Mouse (Mus musculus) gonadal fat pad, adult 2 months (tissue): ENCODE results near the gene Uimc1. TPM values are rescaled to one million over a fixed set of nuclear protein-coding genes. Genes with fewer than 3 reads are reported as not detected.
A peak's percentile ranks its signal among the peaks of the same experiment; 100 is the strongest.

ENCODE experiments used
- DNase-seq: peaks from one replicate; pipeline ENCODE4 v3.0.0-alpha.2; 2012; ENCODE audit warnings: low read depth
- polyA plus RNA-seq: library from polyadenylated mRNA; depleted of rRNA; stranded (reverse); fragments of >200 nt; gene quantifications from 2 replicates; pipeline ENCODE4 v1.2.3, GENCODE M21; 2012

The Uimc1 gene
- polyA plus RNA-seq, 1 experiment, result 9.7 TPM

- DNase-seq, result no peak
Measured at GRCm38 (mm10) chr13:55040016-55040415, 60.1 kb downstream of the Uimc1 start.

GRCm38 (mm10) chr13:55024215-55024614 is 75.9 kb downstream of the Uimc1 start:
- DNase-seq, result no peak

GRCm38 (mm10) chr13:55022715-55023114 is 77.4 kb downstream of the Uimc1 start:
- no peak for DNase-seq

- no peak for DNase-seq
Measured at GRCm38 (mm10) chr13:55022256-55022655, 77.8 kb downstream of the Uimc1 start.

GRCm38 (mm10) chr13:55021194-55021779 is 78.8 kb downstream of the Uimc1 start, which contains the start of gene Hk3:
Gene Hk3 (minus strand): TSS chr13:55021385.
- DNase-seq, result no peak

GRCm38 (mm10) chr13:55020051-55020450 is 80.0 kb downstream of the Uimc1 start:
- no peak for DNase-seq

- DNase-seq, result no peak
Measured at GRCm38 (mm10) chr13:55019181-55019580, 80.9 kb downstream of the Uimc1 start.

GRCm38 (mm10) chr13:55018700-55019099 is 81.4 kb downstream of the Uimc1 start:
- DNase-seq, result no peak

GRCm38 (mm10) chr13:55017898-55018599 is 82.1 kb downstream of the Uimc1 start:
- no peak for DNase-seq

GRCm38 (mm10) chr13:55017154-55017897 is 82.8 kb downstream of the Uimc1 start:
- DNase-seq, result no peak

GRCm38 (mm10) chr13:55014451-55014850 is 85.6 kb downstream of the Uimc1 start:
- DNase-seq, result no peak

- DNase-seq, result no peak
Measured at GRCm38 (mm10) chr13:55013702-55014344, 86.3 kb downstream of the Uimc1 start.

GRCm38 (mm10) chr13:55011981-55012478 is 88.1 kb downstream of the Uimc1 start:
- no peak for DNase-seq

- DNase-seq, result no peak
Measured at GRCm38 (mm10) chr13:55011103-55011502, 89.0 kb downstream of the Uimc1 start.

GRCm38 (mm10) chr13:55008589-55008988 is 91.5 kb downstream of the Uimc1 start:
- no peak for DNase-seq

- no peak for DNase-seq
Measured at GRCm38 (mm10) chr13:55006415-55006742, 93.7 kb downstream of the Uimc1 start.

- no peak for DNase-seq
Measured at GRCm38 (mm10) chr13:55005691-55006414, 94.2 kb downstream of the Uimc1 start.

- peak; percentile 60 for DNase-seq
Measured at GRCm38 (mm10) chr13:55004646-55005045, 95.5 kb downstream of the Uimc1 start.

- DNase-seq, result no peak
Measured at GRCm38 (mm10) chr13:55002090-55002489, 98.0 kb downstream of the Uimc1 start.

GRCm38 (mm10) chr13:55000433-55000832 is 99.7 kb downstream of the Uimc1 start:
- no peak for DNase-seq

- DNase-seq, result no peak
Measured at GRCm38 (mm10) chr13:54997568-54997967, 102.5 kb downstream of the Uimc1 start.

GRCm38 (mm10) chr13:54995161-54995560 is 104.9 kb downstream of the Uimc1 start:
- DNase-seq, result no peak
